ENCODE assay signal across 18 mouse cellular contexts in genomic region chr5:120833335-120834280, GRCm38 (mm10). TPM values are rescaled to one million over a fixed set of nuclear protein-coding genes. Genes with fewer than 3 reads are reported as not detected.
DNase-seq lines count a peak whose midpoint lies in the region; ATAC-seq lines count a peak whose summit lies in the region.
"Had no signal": no experiment of that assay in that cellular context is flagged by ENCODE, and none has a peak within 500 bp of the region (broad histone marks: within the 10 kb centered on the region; RNA-seq: fewer than 3 reads in every experiment).

No protein-coding gene starts in this region.

- H3K4me3 ChIP-seq in forebrain, embryonic 13.5 days, result no peak overlapping the region
- H3K4me3 ChIP-seq in intestine, embryonic 14.5 days (ENCODE audit: low read depth, low read length), result no peak overlapping the region
- no peak overlapping the region for H3K4me3 ChIP-seq in neural tube, embryonic 13.5 days
- H3K4me3 ChIP-seq: limb, embryonic 13.5 days; lung, embryonic 15.5 days had no signal

- H3K9ac ChIP-seq in forebrain, embryonic 13.5 days, result 0 out of 2 replicates have a peak overlapping the region, but pooled peaks have one; percentile 40
- no peak overlapping the region for H3K9ac ChIP-seq in intestine, embryonic 14.5 days (ENCODE audit: low read length)
- no peak overlapping the region for H3K9ac ChIP-seq in neural tube, embryonic 13.5 days
- H3K9ac ChIP-seq: limb, embryonic 13.5 days; lung, embryonic 15.5 days had no signal

- H3K4me1 ChIP-seq in forebrain, embryonic 13.5 days, result peaks cover 13% of the 10 kb centered on the region
- H3K4me1 ChIP-seq in intestine, embryonic 14.5 days (replicated peaks; ENCODE audit: control insufficient read depth, insufficient read depth, low read length), result no peaks in the 10 kb centered on the region
- H3K4me1 ChIP-seq in neural tube, embryonic 13.5 days (replicated peaks), result peaks cover 9% of the 10 kb centered on the region; the same call in 1 of the 2 replicates
- H3K4me1 ChIP-seq: limb, embryonic 13.5 days; lung, embryonic 15.5 days had no signal

- no peaks in the 10 kb centered on the region for H3K27me3 ChIP-seq in forebrain, embryonic 13.5 days
- 0 out of 2 replicates have a peak, but pooled peaks cover 2% of the 10 kb centered on the region for H3K27me3 ChIP-seq in intestine, embryonic 14.5 days (replicated peaks; ENCODE audit: control insufficient read depth, insufficient read depth, low read length)
- peaks cover 29% of the 10 kb centered on the region for H3K27me3 ChIP-seq in neural tube, embryonic 13.5 days

- peak; percentile 24 for DNase-seq in embryo, embryonic 10 days (ENCODE audit: low spot score)
- DNase-seq in embryo, embryonic 9.5 days (ENCODE audit: extremely low spot score), result no peak
- peak; percentile 52 for DNase-seq in intestine, embryonic 14.5 days (ENCODE audit: low spot score)
- DNase-seq in adrenal gland, postnatal 36 days, result no peak
- DNase-seq in right cerebral cortex, postnatal 10 days (ENCODE audit: low spot score in 2 of 2), result no peak
- DNase-seq in heart, adult 18-20 months, result no peak
- DNase-seq: cerebellum, adult 9-10 months; gastrocnemius, postnatal 14 days; kidney, adult 8-10 months; right cerebral cortex, adult 18-20 months had no signal

- ATAC-seq in forebrain, embryonic 13.5 days, result no peak
- no peak for ATAC-seq in intestine, embryonic 14.5 days (replicated peaks; ENCODE audit: low FRiP score, low TSS enrichment, low read depth)
- no peak for ATAC-seq in neural tube, embryonic 13.5 days (ENCODE audit: low read depth)

- no peaks in the 10 kb centered on the region for H3K9me3 ChIP-seq in forebrain, embryonic 13.5 days (replicated peaks)
- no peaks in the 10 kb centered on the region for H3K9me3 ChIP-seq in intestine, embryonic 14.5 days (ENCODE audit: control insufficient read depth, low read length)
- H3K9me3 ChIP-seq in neural tube, embryonic 13.5 days, result no peaks in the 10 kb centered on the region
- H3K9me3 ChIP-seq: limb, embryonic 13.5 days; lung, embryonic 15.5 days had no signal

- H3K36me3 ChIP-seq in forebrain, embryonic 13.5 days (ENCODE audit: poor library complexity, severe bottlenecking), result no peaks in the 10 kb centered on the region
- no peaks in the 10 kb centered on the region for H3K36me3 ChIP-seq in intestine, embryonic 14.5 days (ENCODE audit: control insufficient read depth, insufficient read depth, low read length)
- no peaks in the 10 kb centered on the region for H3K36me3 ChIP-seq in neural tube, embryonic 13.5 days
- H3K36me3 ChIP-seq: limb, embryonic 13.5 days; lung, embryonic 15.5 days had no signal

- peak overlapping the region; percentile 43 for H3K4me2 ChIP-seq in forebrain, embryonic 13.5 days
- no peak overlapping the region for H3K4me2 ChIP-seq in intestine, embryonic 14.5 days (ENCODE audit: low read length)
- peak overlapping the region; percentile 37 for H3K4me2 ChIP-seq in neural tube, embryonic 13.5 days
- H3K4me2 ChIP-seq: limb, embryonic 13.5 days; lung, embryonic 15.5 days had no signal

- WGBS in forebrain, embryonic 13.5 days, result 7% methylated on average over 17 of the region's 17 CpGs
- 12% methylated on average over 17 of the region's 17 CpGs for WGBS in intestine, embryonic 14.5 days
- 11% methylated on average over 17 of the region's 17 CpGs for WGBS in neural tube, embryonic 13.5 days

- H3K27ac ChIP-seq in forebrain, embryonic 13.5 days, result no peak overlapping the region
- no peak overlapping the region for H3K27ac ChIP-seq in intestine, embryonic 14.5 days (ENCODE audit: low read depth)
- H3K27ac ChIP-seq in neural tube, embryonic 13.5 days (replicated peaks), result no peak overlapping the region
- H3K27ac ChIP-seq: limb, embryonic 13.5 days; lung, embryonic 15.5 days had no signal

RNA-seq across cellular contexts. Expression of gene Oas1f, which starts 13.6 kb away (rescaled TPM):
- polyA plus RNA-seq in forebrain, embryonic 13.5 days (2015; fragmentation: Nextera tagmentation; extraction: Ambion mirVana), result not detected in 2 replicates
- not detected in 2 replicates for polyA plus RNA-seq in intestine, embryonic 14.5 days (2014; fragmentation: Nextera tagmentation; extraction: Ambion mirVana)
- polyA plus RNA-seq in neural tube, embryonic 13.5 days (2015; fragmentation: Nextera tagmentation; extraction: Ambion mirVana), result not detected in 2 replicates
- total RNA-seq in adrenal gland, postnatal 36 days (2021), result not detected
- total RNA-seq in heart, adult 18-20 months (2021), result not detected
- total RNA-seq: gastrocnemius, postnatal 14 days; layer of hippocampus, postnatal 14 days; MEL had no signal
- polyA plus RNA-seq: heart, postnatal 0 days; limb, embryonic 13.5 days; lung, embryonic 15.5 days had no signal

RNA-seq across cellular contexts. Expression of gene Oas1c, which starts 21.3 kb away (rescaled TPM):
- 0.26 and 0.60 TPM in 2 replicates for polyA plus RNA-seq in forebrain, embryonic 13.5 days (2015; fragmentation: Nextera tagmentation; extraction: Ambion mirVana)
- 0.70 and 0.79 TPM in 2 replicates for polyA plus RNA-seq in intestine, embryonic 14.5 days (2014; fragmentation: Nextera tagmentation; extraction: Ambion mirVana)
- polyA plus RNA-seq in neural tube, embryonic 13.5 days (2015; fragmentation: Nextera tagmentation; extraction: Ambion mirVana), result 0.45 and 0.46 TPM in 2 replicates
- total RNA-seq in adrenal gland, postnatal 36 days (2021), result 1 to 10 TPM in 1 of 2 experiments, under 1 TPM in 1; 0.40 to 1.7 TPM
- under 1 TPM; 0.22 to 0.36 TPM for total RNA-seq in heart, adult 18-20 months (2021)

RNA-seq across cellular contexts. Expression of gene Oas1h, which starts 27.6 kb away (rescaled TPM):
- not detected in 2 replicates for polyA plus RNA-seq in forebrain, embryonic 13.5 days (2015; fragmentation: Nextera tagmentation; extraction: Ambion mirVana)
- not detected in 2 replicates for polyA plus RNA-seq in intestine, embryonic 14.5 days (2014; fragmentation: Nextera tagmentation; extraction: Ambion mirVana)
- polyA plus RNA-seq in neural tube, embryonic 13.5 days (2015; fragmentation: Nextera tagmentation; extraction: Ambion mirVana), result not detected in 2 replicates
- not detected for total RNA-seq in adrenal gland, postnatal 36 days (2021)
- not detected for total RNA-seq in heart, adult 18-20 months (2021)
- total RNA-seq: gastrocnemius, postnatal 14 days; layer of hippocampus, postnatal 14 days; MEL had no signal
- polyA plus RNA-seq: heart, postnatal 0 days; limb, embryonic 13.5 days; lung, embryonic 15.5 days; stomach, embryonic 14.5 days had no signal

RNA-seq across cellular contexts. Expression of gene Oas1e, which starts 38.3 kb away (rescaled TPM):
- polyA plus RNA-seq in forebrain, embryonic 13.5 days (2015; fragmentation: Nextera tagmentation; extraction: Ambion mirVana), result not detected in 2 replicates
- not detected in 2 replicates for polyA plus RNA-seq in intestine, embryonic 14.5 days (2014; fragmentation: Nextera tagmentation; extraction: Ambion mirVana)
- 0.14 TPM in 1 of 2 replicates, not detected in the other for polyA plus RNA-seq in neural tube, embryonic 13.5 days (2015; fragmentation: Nextera tagmentation; extraction: Ambion mirVana)
- not detected for total RNA-seq in adrenal gland, postnatal 36 days (2021)
- not detected for total RNA-seq in heart, adult 18-20 months (2021)
- total RNA-seq: gastrocnemius, postnatal 14 days; layer of hippocampus, postnatal 14 days; MEL had no signal
- polyA plus RNA-seq: heart, postnatal 0 days; limb, embryonic 13.5 days; lung, embryonic 15.5 days; stomach, embryonic 14.5 days had no signal

RNA-seq across cellular contexts. Expression of gene Oas1g, which starts 53.8 kb away (rescaled TPM):
- polyA plus RNA-seq in forebrain, embryonic 13.5 days (2015; fragmentation: Nextera tagmentation; extraction: Ambion mirVana), result 0.12 TPM in 1 of 2 replicates, not detected in the other
- 1.2 TPM in 2 replicates for polyA plus RNA-seq in intestine, embryonic 14.5 days (2014; fragmentation: Nextera tagmentation; extraction: Ambion mirVana)
- 0.46 TPM in 1 of 2 replicates, not detected in the other for polyA plus RNA-seq in neural tube, embryonic 13.5 days (2015; fragmentation: Nextera tagmentation; extraction: Ambion mirVana)
- 1 to 10 TPM in 1 of 2 experiments, under 1 TPM in 1; 0.72 to 1.4 TPM for total RNA-seq in adrenal gland, postnatal 36 days (2021)
- total RNA-seq in heart, adult 18-20 months (2021), result not detected
- total RNA-seq: layer of hippocampus, postnatal 14 days; MEL had no signal
- polyA plus RNA-seq: limb, embryonic 13.5 days had no signal

Comparison
In these comparisons a context has a peak if more than half of its experiments do, and no peak if none do; other contexts are left out.
1. DNase-seq: peak in embryo, embryonic 10 days (single experiment) and intestine, embryonic 14.5 days (single experiment); none in embryo, embryonic 9.5 days (single experiment), adrenal gland, postnatal 36 days (0 of 2), right cerebral cortex, postnatal 10 days (0 of 2) and heart, adult 18-20 months (0 of 2).